Mouse (Mus musculus): Measurements from ENCODE around the gene Avpr1a.
A peak's percentile ranks its signal among the peaks of the same experiment; 100 is the strongest.

Avpr1a gene

DNA sequence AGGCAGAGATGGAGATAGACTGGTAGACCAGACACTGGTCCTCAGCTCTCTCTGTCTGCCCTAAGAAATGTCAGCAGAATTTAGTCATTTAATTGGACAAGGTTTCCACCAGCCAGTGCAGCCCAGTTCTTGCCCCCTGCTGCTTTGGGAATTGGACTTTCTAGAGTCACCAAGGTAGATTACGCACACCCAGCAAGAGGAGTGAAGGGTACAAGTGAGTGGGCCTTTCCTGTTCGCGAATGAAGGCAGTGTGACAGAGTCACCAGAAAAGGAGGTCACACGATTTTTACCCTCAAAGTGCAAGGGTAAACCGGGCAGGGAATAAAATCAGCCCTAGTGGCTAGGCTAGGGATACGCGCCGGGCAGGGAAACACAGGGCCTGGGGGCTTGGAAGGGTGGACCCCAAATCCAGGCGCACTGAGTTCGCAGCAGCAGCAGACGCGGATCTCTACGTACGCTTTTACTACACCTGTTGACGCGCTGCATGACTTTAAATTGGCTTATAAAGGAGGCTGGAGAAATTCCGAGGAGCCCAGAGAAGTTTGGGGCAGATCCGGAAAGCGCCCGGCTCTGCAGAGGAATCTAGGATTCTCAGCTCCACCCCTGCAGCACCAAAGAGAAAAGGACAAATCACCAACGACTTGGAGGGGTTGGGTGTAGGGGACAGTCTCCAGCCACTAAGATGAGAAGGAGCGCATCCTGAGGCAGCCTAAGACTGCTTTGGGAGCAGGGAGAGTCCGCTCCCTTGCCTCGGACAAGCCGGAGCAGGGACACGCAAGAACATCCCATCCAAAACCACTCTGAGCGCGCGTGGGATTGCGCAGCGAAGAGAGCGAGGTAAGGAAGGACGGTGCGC, at the start of gene Avpr1a:
Gene Avpr1a, plus strand, starts transcription at position 639 of the 856 bp plus-strand sequence.
- peak; percentile 3 to 4 for DNase-seq

GRCm38 (mm10) chr10:122402270-122402669, 46.0 kb upstream of the Avpr1a start:
- no peak for DNase-seq

GRCm38 (mm10) chr10:122406333-122406732, 42.0 kb upstream of the Avpr1a start:
- DNase-seq = no peak

GRCm38 (mm10) chr10:122408697-122409409, 39.4 kb upstream of the Avpr1a start:
- peak; percentile 5 to 6 for DNase-seq

DNA sequence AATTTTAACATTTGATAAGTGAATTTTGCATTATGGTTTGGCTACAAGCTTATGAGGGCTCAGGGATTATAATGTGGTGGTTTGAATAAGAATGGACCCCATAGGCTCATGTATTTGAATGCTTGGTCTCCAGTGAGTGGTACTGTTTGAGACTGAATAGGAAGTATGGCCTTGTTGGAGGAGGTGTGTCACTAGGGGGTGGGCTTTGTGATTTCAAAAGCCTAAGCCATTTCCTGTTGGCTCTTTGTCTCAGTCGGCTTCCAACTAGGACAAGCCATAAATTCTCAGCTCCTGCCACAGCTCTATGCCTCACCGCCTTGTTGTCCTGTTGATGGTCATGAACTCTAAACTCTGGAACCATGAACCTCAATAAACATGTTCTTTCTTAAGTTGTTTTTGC, 37.5 kb upstream of the Avpr1a start:
- no peak for DNase-seq

GRCm38 (mm10) chr10:122432690-122433089, 15.6 kb upstream of the Avpr1a start:
- DNase-seq = no peak

DNA sequence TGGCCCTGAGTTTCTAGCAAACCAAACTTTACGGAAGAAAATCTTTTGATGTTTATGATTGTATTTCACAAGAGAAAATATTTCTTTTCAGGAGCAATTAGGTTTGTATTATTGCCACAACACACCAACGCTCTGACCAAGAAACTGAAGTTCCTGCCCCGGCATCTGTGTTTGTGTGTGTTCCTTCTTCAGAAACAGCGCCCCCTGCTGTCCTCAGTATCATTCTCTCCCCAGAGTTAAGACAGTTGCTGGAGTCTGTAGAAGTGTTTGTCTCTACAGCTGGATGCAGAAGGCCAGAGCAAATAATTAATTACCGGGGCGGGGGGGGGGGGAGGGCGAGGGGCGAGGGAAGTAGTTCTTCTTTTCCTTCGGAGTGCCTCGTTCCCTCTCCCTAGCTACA, 1.0 kb upstream of the Avpr1a start:
- peak; percentile 72 to 90 for DNase-seq

GRCm38 (mm10) chr10:122448717-122449611, 665 bp downstream of the Avpr1a start:
- peak; percentile 22 to 31 for DNase-seq

- no peak for DNase-seq
These were observed 1.6 kb downstream of the Avpr1a start for GRCm38 (mm10) chr10:122449856-122450255.

DNA sequence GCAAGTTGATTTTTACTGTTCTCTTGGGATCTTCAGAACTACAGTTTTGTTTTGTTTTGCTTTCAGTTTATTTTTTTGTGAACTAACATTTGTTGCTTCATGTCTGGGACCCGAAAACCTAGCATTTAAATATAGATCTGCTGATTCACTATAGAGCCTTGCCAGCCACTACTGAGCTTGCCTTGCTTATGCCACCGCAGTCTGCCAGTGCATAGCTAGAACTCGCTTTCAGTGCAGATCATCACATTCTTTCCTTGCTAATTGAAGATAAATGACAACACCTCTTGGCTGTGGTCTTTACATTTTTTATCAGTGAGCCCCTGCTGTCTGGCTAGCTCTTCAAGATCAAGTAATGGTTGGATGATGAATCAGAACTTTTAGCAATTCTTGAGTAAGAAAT, 5.2 kb downstream of the Avpr1a start:
- no peak for DNase-seq

- DNase-seq = no peak
These were observed 7.5 kb downstream of the Avpr1a start for GRCm38 (mm10) chr10:122455793-122456192.

GRCm38 (mm10) chr10:122476846-122477245, 28.5 kb downstream of the Avpr1a start:
- no peak for DNase-seq

DNA sequence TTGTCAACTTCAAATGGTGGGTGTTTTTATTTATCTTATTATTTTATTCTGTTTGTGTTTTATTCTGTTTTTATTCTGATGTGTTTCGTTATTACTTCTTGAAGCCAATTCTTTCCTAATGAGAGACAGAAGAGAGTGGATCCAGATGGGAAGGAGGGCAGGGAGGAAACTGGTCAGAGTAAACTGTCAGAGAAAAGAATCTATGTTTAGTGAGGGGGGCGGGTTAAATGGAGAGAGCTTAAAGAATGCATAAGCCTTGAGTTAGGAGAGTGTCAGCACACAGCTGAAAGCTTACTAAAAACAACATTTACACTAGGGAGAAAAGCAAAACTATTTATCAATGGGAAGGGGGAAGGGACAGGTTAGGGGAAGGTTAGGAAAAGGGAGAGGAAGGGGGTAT, 50.3 kb downstream of the Avpr1a start:
- DNase-seq = no peak

DNA sequence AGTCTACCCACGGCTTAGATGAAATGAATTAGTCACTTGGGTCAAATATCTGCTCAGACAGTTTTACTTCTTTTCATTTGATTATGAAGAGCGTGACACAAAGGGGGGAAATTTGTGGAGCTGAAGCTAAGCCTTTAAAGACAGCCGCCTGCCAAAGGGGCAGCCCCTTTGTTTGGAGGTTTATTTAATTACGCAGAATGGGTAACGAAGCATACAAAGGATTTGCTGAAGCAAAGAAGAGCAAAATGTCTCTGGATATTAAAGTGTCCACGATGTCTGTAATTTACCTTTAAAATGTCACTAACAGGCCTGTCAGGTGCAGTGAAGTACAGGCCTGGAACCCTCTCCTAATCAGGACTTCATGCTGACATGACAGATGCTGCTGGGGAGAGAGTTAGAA, 51.0 kb downstream of the Avpr1a start:
- no peak for DNase-seq
